Mouse (Mus musculus) forebrain, embryonic 16.5 days (tissue): ENCODE measurements around the gene Tbc1d17. TPM values are rescaled to one million over a fixed set of nuclear protein-coding genes. Genes with fewer than 3 reads are reported as not detected.
A peak's percentile ranks its signal among the peaks of the same experiment; 100 is the strongest.

Source experiments
- ATAC-seq: fragments of 200-750 bp; cut with Nextera tagmentation; 2 replicates; pipeline ENCODE4 v1.8.0; 2017; ENCODE audit warnings: mild to moderate bottlenecking, moderate library complexity
- H3K27ac ChIP-seq: fragments of 300-500 bp; sonication (generic); 2 replicates; pipeline ENCODE4 v1.5.1; 2014; ENCODE audit warnings: low read length, control low read depth
- H3K27me3 ChIP-seq: fragments of 300-500 bp; sonication (generic); replicated peaks from 2 replicates; pipeline ENCODE4 v1.6.1; 2014; ENCODE audit warnings: low read length; ENCODE audit not compliant: control insufficient read depth, insufficient read depth
- H3K36me3 ChIP-seq: fragments of 300-500 bp; sonication (generic); 2 replicates; pipeline ENCODE4 v1.6.1; 2014; ENCODE audit not compliant: control insufficient read depth, insufficient read depth
- H3K4me1 ChIP-seq: fragments of 300-500 bp; sonication (generic); replicated peaks from 2 replicates; pipeline ENCODE4 v1.6.1; 2014; ENCODE audit warnings: low read length; ENCODE audit not compliant: control insufficient read depth, insufficient read depth
- H3K4me2 ChIP-seq: fragments of 300-500 bp; sonication (generic); 2 replicates; pipeline ENCODE4 v1.6.1; 2014; ENCODE audit warnings: mild to moderate bottlenecking, low read length, control low read depth
- H3K4me3 ChIP-seq: fragments of 300-500 bp; sonication (generic); replicated peaks from 2 replicates; pipeline ENCODE4 v1.5.1; 2014; ENCODE audit warnings: mild to moderate bottlenecking, low read length, control low read depth
- H3K9ac ChIP-seq: fragments of 300-500 bp; sonication (generic); replicated peaks from 2 replicates; pipeline ENCODE4 v1.6.1; 2014; ENCODE audit warnings: low read depth, low read length, control low read depth
- H3K9me3 ChIP-seq: fragments of 300-500 bp; sonication (generic); 2 replicates; pipeline ENCODE4 v1.6.1; 2016; ENCODE audit warnings: low read length; ENCODE audit not compliant: control insufficient read depth
- WGBS: fragments of 180-500 bp; shearing (Covaris S2); extraction: QIAGEN DNeasy Blood & Tissue Kit; methylation state at CpG from one replicate; pipeline ENCODE4 v1.1.7; 2014; 5-methylcytosine and 5-hydroxymethylcytosine counted together
- polyA plus RNA-seq: library from polyadenylated mRNA; unstranded; fragments of >200 nt; fragmentation: Nextera tagmentation; extraction: Ambion mirVana; gene quantifications from 2 replicates; pipeline ENCODE4 v1.2.1, GENCODE M21; 2015

Tbc1d17 gene
- polyA plus RNA-seq, 1 experiment from 2014 or later: 122 TPM

DNA sequence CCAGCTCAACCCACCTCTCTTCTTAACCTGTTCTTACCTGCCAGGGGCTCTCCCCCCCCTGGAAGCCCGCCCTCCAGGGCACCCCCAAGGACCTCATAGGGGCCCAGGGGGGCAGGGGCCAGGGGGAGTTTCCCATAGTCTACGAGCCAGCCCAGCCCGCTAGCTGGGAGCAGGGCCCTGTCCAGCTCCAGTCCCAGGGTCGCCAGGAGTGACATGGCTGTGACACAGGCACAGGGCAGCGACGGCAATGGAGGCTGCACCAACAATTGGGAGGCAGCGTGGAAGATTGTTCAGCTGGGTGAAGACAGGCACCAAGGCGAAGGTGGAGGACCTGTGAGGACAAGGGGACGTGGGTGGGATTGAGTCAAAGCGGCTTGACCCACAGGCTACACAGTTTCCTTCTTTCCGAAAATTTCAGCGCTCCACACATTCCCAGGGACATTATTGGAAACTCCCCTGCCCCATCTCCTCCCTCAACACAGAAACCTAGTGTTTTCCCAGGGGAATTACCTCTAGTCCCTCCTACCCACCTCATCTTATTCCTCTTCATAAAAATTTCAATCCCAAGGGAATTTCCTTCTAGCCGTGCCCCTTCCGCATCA is 33.8 kb downstream of the Tbc1d17 start:
- Histone ChIP-seq H3K9ac (peak overlapping the region; percentile 22), H3K36me3 (no peaks in the 10 kb centered on the region)
- ATAC-seq: no peak

GRCm38 (mm10) chr7:44814423-44814822 is 34.5 kb downstream of the Tbc1d17 start:
- ATAC-seq: no peak
- H3K9me3 ChIP-seq: no peaks in the 10 kb centered on the region
- no peak overlapping the region for H3K9ac ChIP-seq
- H3K4me2 ChIP-seq: no peak overlapping the region
- no peak overlapping the region for H3K27ac ChIP-seq
- no peak overlapping the region for H3K4me3 ChIP-seq
- WGBS: 86% methylated on average over 4 of the region's 4 CpGs
- peaks cover 33% of the 10 kb centered on the region for H3K4me1 ChIP-seq
- H3K27me3 ChIP-seq: no peaks in the 10 kb centered on the region
- H3K36me3 ChIP-seq: no peaks in the 10 kb centered on the region

More for the DNA sequence above, 33.8 kb downstream of the Tbc1d17 start:
- Histone ChIP-seq H3K4me1 (peaks cover 39% of the 10 kb centered on the region), H3K27me3 (no peaks in the 10 kb centered on the region), H3K9me3 (no peaks in the 10 kb centered on the region), H3K4me3 (peak overlapping the region; percentile 88), H3K27ac (peak overlapping the region; percentile 48), H3K4me2 (peak overlapping the region; percentile 51)
- WGBS: 21% methylated on average over 14 of the region's 14 CpGs

DNA sequence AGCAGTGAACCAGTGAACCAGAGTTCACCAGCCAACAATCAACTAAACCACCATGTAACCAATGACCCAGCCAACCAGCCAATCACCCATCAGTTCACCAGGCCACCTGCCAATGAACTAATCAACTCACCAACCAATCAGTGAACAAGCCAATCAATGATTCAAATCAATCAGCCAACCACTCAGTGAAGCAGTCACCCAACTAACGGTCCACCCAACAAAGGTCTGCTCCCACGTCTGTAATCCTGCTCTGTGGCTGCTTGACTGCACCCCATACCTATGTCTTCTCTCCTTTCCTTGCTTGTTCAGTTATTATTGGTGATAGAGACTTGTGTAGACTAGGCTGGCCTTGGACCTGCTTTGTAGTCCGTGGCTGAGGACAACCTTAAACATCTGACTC is 34.9 kb downstream of the Tbc1d17 start:
- Histone ChIP-seq H3K27ac (no peak overlapping the region), H3K27me3 (no peaks in the 10 kb centered on the region), H3K36me3 (no peaks in the 10 kb centered on the region), H3K4me2 (no peak overlapping the region), H3K9me3 (no peaks in the 10 kb centered on the region), H3K9ac (no peak overlapping the region), H3K4me3 (no peak overlapping the region), H3K4me1 (peaks cover 28% of the 10 kb centered on the region)
- 87% methylated on average over 3 of the region's 3 CpGs for WGBS
- ATAC-seq: no peak

DNA sequence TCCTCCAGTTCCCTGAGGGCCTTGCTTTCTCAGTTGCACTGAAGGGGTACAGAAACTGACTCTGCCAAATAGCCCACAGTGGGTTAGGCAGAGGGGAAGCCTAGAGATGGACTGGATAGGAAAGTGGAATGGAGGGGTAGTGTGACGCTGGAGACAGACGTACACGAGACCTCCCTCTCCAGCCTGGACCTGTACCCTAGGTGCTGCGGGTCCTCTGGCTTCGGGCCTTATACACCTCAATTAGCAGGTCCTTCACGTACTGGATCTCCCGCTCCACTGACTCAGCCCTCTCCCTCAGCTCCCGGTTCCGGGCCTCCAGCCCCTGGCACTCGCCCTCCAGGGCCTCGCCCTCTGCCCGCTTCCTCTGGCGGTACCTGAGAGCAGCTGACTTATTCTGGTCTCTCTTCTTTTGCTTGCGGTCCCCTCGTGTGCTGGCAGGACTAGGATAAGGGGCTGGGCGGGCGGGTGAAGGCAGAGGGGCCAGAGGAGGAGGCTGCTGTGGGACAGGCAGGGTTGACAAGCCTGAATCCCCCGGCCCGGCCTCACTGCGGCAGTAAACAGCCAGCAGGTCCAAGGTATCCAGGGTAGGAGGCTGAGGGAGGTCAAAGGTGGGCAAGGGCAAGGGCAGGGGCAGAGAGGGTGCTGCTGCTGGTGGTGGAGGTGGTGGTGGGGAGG is 36.1 kb downstream of the Tbc1d17 start:
- no peaks in the 10 kb centered on the region for H3K9me3 ChIP-seq
- ATAC-seq: no peak
- no peak overlapping the region for H3K9ac ChIP-seq
- H3K4me2 ChIP-seq: no peak overlapping the region
- no peak overlapping the region for H3K27ac ChIP-seq
- 92% methylated on average over 20 of the region's 20 CpGs for WGBS
- H3K4me3 ChIP-seq: no peak overlapping the region
- peaks cover 16% of the 10 kb centered on the region for H3K4me1 ChIP-seq
- no peaks in the 10 kb centered on the region for H3K27me3 ChIP-seq
- no peaks in the 10 kb centered on the region for H3K36me3 ChIP-seq

- Histone ChIP-seq H3K27ac (no peak overlapping the region), H3K36me3 (no peaks in the 10 kb centered on the region), H3K27me3 (no peaks in the 10 kb centered on the region), H3K4me2 (no peak overlapping the region), H3K4me1 (peaks cover 7% of the 10 kb centered on the region), H3K9me3 (no peaks in the 10 kb centered on the region), H3K9ac (no peak overlapping the region), H3K4me3 (no peak overlapping the region)
- WGBS: 91% methylated on average over 7 of the region's 7 CpGs
- ATAC-seq: no peak
These were observed 37.9 kb downstream of the Tbc1d17 start for GRCm38 (mm10) chr7:44810819-44811557.

DNA sequence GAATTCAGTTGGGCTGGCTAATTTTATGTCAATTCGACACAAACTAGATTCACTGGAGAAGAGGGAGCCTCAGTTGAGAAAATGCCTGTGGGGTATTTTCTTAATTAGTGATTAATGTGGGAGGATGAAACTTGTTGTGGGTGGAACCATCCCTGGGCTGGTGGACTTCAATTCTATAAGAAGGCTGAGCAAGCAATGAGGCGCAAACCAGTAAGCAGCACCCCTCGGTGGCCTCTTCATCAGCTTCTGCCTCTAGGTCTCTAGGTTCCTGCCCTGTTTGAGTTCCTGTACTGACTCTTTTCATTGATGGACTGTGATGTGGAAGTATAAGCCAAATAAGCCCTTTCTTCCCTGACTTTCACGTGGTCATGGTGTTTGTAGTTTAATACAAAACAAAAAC is 38.5 kb downstream of the Tbc1d17 start:
- Histone ChIP-seq H3K4me3 (no peak overlapping the region), H3K9ac (no peak overlapping the region), H3K9me3 (no peaks in the 10 kb centered on the region), H3K27me3 (no peaks in the 10 kb centered on the region), H3K4me1 (peaks cover 6% of the 10 kb centered on the region), H3K4me2 (no peak overlapping the region), H3K36me3 (no peaks in the 10 kb centered on the region), H3K27ac (no peak overlapping the region)
- 72% methylated on average over 4 of the region's 4 CpGs for WGBS
- no peak for ATAC-seq

DNA sequence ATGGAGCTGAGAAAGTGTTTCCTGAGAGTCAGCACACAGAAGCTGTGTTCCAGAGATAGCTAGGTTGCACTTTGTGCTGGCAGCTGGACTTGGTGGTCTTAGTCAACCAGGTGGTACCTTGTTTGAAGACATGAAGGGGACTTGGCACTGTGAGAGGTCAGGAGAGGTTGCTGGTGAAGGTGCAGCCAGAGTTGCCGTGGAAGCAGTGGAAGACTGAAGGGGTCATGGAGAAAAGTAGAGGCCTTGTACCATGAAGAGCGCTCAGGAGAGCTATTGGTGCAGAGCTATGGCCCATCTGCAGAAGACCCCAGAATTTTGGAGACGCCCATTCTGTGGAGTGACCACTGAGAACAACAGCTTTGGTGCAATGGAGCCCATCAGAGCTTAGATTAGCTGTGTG is 39.4 kb downstream of the Tbc1d17 start:
- no peak overlapping the region for H3K27ac ChIP-seq
- no peak for ATAC-seq
- H3K4me3 ChIP-seq: no peak overlapping the region
- no peak overlapping the region for H3K4me2 ChIP-seq
- no peaks in the 10 kb centered on the region for H3K4me1 ChIP-seq
- H3K27me3 ChIP-seq: no peaks in the 10 kb centered on the region; the same call in 1 of the 2 replicates
- 96% methylated on average over 3 of the region's 3 CpGs for WGBS
- no peaks in the 10 kb centered on the region for H3K9me3 ChIP-seq
- H3K9ac ChIP-seq: no peak overlapping the region
- H3K36me3 ChIP-seq: no peaks in the 10 kb centered on the region

- Histone ChIP-seq H3K9me3 (no peaks in the 10 kb centered on the region), H3K4me1 (no peaks in the 10 kb centered on the region), H3K4me3 (no peak overlapping the region), H3K4me2 (no peak overlapping the region), H3K27me3 (no peaks in the 10 kb centered on the region; the same call in 1 of the 2 replicates), H3K9ac (no peak overlapping the region), H3K36me3 (no peaks in the 10 kb centered on the region), H3K27ac (no peak overlapping the region)
- 83% methylated on average over 2 of the region's 2 CpGs for WGBS
- no peak for ATAC-seq
These were observed 40.0 kb downstream of the Tbc1d17 start for GRCm38 (mm10) chr7:44808927-44809326.

DNA sequence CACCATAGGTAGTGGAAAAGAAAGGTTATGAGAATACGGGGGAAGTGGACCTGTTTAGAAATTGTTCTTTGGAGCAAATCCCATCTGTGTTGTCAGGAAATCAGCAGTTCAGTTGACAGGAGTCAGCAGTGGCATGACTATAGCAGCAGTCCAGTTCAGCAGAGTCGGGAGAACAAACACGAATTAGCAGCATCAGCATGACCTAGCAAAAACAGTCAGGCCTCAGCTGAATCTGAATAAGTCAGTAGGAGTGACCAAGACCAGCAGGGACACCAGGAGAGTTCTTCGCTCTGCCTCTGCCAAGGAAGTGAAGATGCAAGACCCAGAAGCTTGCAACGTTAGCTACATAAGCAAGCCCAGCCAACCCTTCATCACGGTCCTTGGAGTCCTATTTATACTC is 56.1 kb downstream of the Tbc1d17 start:
- H3K27me3 ChIP-seq: no peaks in the 10 kb centered on the region
- H3K9me3 ChIP-seq: 0 out of 2 replicates have a peak, but pooled peaks cover 3% of the 10 kb centered on the region
- no peak overlapping the region for H3K4me3 ChIP-seq
- H3K4me2 ChIP-seq: no peak overlapping the region
- no peak for ATAC-seq
- no peaks in the 10 kb centered on the region for H3K4me1 ChIP-seq
- WGBS: 89% methylated on average over 6 of the region's 6 CpGs
- no peaks in the 10 kb centered on the region for H3K36me3 ChIP-seq
- H3K9ac ChIP-seq: no peak overlapping the region
- H3K27ac ChIP-seq: no peak overlapping the region
